Mouse (Mus musculus) adrenal gland, adult (tissue): Measurements from ENCODE around the gene Plch2.

Experiments used
- DNase-seq, 2 experiments: peaks; one replicate each; pipeline ENCODE4 v3.0.0; 2022 to 2023; ENCODE audit warnings: low spot score in 1 of 2; ENCODE audit not compliant: inconsistent age in 2 of 2

Plch2 gene

GRCm38 (mm10) chr4:155056724-155057123, at the start of gene Plch2:
TSS of gene Plch2 (minus strand) at chr4:155056784.
- peak in 1 of 2 experiments; percentile 32 for DNase-seq

GRCm38 (mm10) chr4:155098572-155098971, 42.0 kb upstream of the Plch2 start:
- DNase-seq: no peak

- DNase-seq: no peak
Observed at GRCm38 (mm10) chr4:155097452-155097851, 40.9 kb upstream of the Plch2 start.

GRCm38 (mm10) chr4:155095967-155096366, 39.4 kb upstream of the Plch2 start:
- no peak for DNase-seq

GRCm38 (mm10) chr4:155095238-155095900, 38.8 kb upstream of the Plch2 start:
- peak; percentile 89 to 96 for DNase-seq

GRCm38 (mm10) chr4:155094565-155094964, 38.0 kb upstream of the Plch2 start:
- DNase-seq: peak; percentile 44 to 78

GRCm38 (mm10) chr4:155093431-155094149, 37.0 kb upstream of the Plch2 start:
- no peak for DNase-seq

- DNase-seq: no peak
Observed at GRCm38 (mm10) chr4:155092718-155093430, 36.3 kb upstream of the Plch2 start.

GRCm38 (mm10) chr4:155090688-155091449, 34.3 kb upstream of the Plch2 start:
- no peak for DNase-seq

GRCm38 (mm10) chr4:155090147-155090546, 33.6 kb upstream of the Plch2 start:
- no peak for DNase-seq

- DNase-seq: no peak
Observed at GRCm38 (mm10) chr4:155089241-155089640, 32.7 kb upstream of the Plch2 start.

- DNase-seq: peak; percentile 100
Observed at GRCm38 (mm10) chr4:155086108-155087024, 29.8 kb upstream of the Plch2 start, which contains the start of the genes Rer1 and Morn1. TSS of gene Rer1 (minus strand) at chr4:155086382. TSS of gene Morn1 (plus strand) at chr4:155086577.

- no peak for DNase-seq
Observed at GRCm38 (mm10) chr4:155085206-155086107, 28.9 kb upstream of the Plch2 start.

GRCm38 (mm10) chr4:155084351-155084750, 27.8 kb upstream of the Plch2 start:
- DNase-seq: no peak

- no peak for DNase-seq
Observed at GRCm38 (mm10) chr4:155083553-155083952, 27.0 kb upstream of the Plch2 start.

- DNase-seq: peak in 1 of 2 experiments; percentile 22
Observed at GRCm38 (mm10) chr4:155079666-155080065, 23.1 kb upstream of the Plch2 start.

- peak; percentile 49 to 83 for DNase-seq
Observed at GRCm38 (mm10) chr4:155078808-155079207, 22.2 kb upstream of the Plch2 start.

GRCm38 (mm10) chr4:155076677-155077076, 20.1 kb upstream of the Plch2 start:
- DNase-seq: no peak

GRCm38 (mm10) chr4:155075813-155076212, 19.2 kb upstream of the Plch2 start:
- no peak for DNase-seq
